Mouse (Mus musculus) brown adipose tissue, adult 24 weeks (tissue): ENCODE data around the gene Wnt8b. TPM values are rescaled to one million over a fixed set of nuclear protein-coding genes. Genes with fewer than 3 reads are reported as not detected.
A peak's percentile ranks its signal among the peaks of the same experiment; 100 is the strongest.
"Not testable (repeated sequence)": the region's sequence is repeated elsewhere in the genome, so short reads cannot be mapped to it uniquely, and the experiment has no call there.

Experiments
- H3K27ac ChIP-seq: fragments of 200-500 bp; replicated peaks from 2 replicates; pipeline ENCODE4 v1.5.1; 2012; ENCODE audit warnings: low read depth, mild to moderate bottlenecking, low read length
- H3K4me1 ChIP-seq: fragments of 200-500 bp; 2 replicates; pipeline ENCODE4 v1.6.1; 2012; ENCODE audit warnings: low read length, mixed read lengths; ENCODE audit not compliant: control insufficient read depth, insufficient read depth, insufficient read length
- H3K4me3 ChIP-seq: fragments of 200-500 bp; 2 replicates; pipeline ENCODE4 v1.5.1; 2012; ENCODE audit warnings: low read depth, mild to moderate bottlenecking, low read length, moderate library complexity; ENCODE audit not compliant: insufficient read depth
- polyA plus RNA-seq: library from polyadenylated mRNA; stranded (reverse); fragments of >200 nt; gene quantifications from 2 replicates; pipeline ENCODE4 v1.2.4, GENCODE M21; 2012; ENCODE audit not compliant: missing spikeins, insufficient read depth, insufficient read length

The Wnt8b gene
- not detected in 2 replicates for polyA plus RNA-seq

- no peak within 1 kb of the TSS for H3K4me3 ChIP-seq
- no peak within 1 kb of the TSS for H3K27ac ChIP-seq
- no peaks in the 10 kb centered on the region for H3K4me1 ChIP-seq
These were observed at the start of gene Wnt8b for GRCm38 (mm10) chr19:44493128-44493527. Gene Wnt8b (plus strand): TSS chr19:44493472.

- Histone ChIP-seq H3K4me3 (no peak overlapping the region), H3K27ac (peak overlapping the region; percentile 69), H3K4me1 (peaks cover 6% of the 10 kb centered on the region; the same call in 1 of the 2 replicates)
These were observed 47.5 kb upstream of the Wnt8b start for GRCm38 (mm10) chr19:44445755-44446154.

GRCm38 (mm10) chr19:44447927-44448326 lies 45.3 kb upstream of the Wnt8b start:
- Histone ChIP-seq H3K4me1 (peaks cover 6% of the 10 kb centered on the region; the same call in 1 of the 2 replicates), H3K4me3 (no peak overlapping the region), H3K27ac (peak overlapping the region; percentile 89)

GRCm38 (mm10) chr19:44454862-44455261 lies 38.4 kb upstream of the Wnt8b start:
- Histone ChIP-seq H3K27ac (no peak overlapping the region), H3K4me3 (no peak overlapping the region)

GRCm38 (mm10) chr19:44455356-44455755 lies 37.9 kb upstream of the Wnt8b start:
- Histone ChIP-seq H3K4me3 (no peak overlapping the region), H3K4me1 (peaks cover 11% of the 10 kb centered on the region), H3K27ac (no peak overlapping the region)

More at GRCm38 (mm10) chr19:44454862-44455261, 38.4 kb upstream of the Wnt8b start:
- H3K4me1 ChIP-seq: peaks cover 11% of the 10 kb centered on the region

GRCm38 (mm10) chr19:44457359-44458055 lies 35.8 kb upstream of the Wnt8b start:
- peak overlapping the region; percentile 79 for H3K27ac ChIP-seq
- H3K4me3 ChIP-seq: no peak overlapping the region
- peaks cover 20% of the 10 kb centered on the region for H3K4me1 ChIP-seq

GRCm38 (mm10) chr19:44458696-44459095 lies 34.6 kb upstream of the Wnt8b start:
- H3K27ac ChIP-seq: peak overlapping the region; percentile 79
- peaks cover 20% of the 10 kb centered on the region for H3K4me1 ChIP-seq
- H3K4me3 ChIP-seq: no peak overlapping the region

- peaks cover 20% of the 10 kb centered on the region for H3K4me1 ChIP-seq
- no peak overlapping the region for H3K4me3 ChIP-seq
- H3K27ac ChIP-seq: peak overlapping the region; percentile 93
These were observed 32.8 kb upstream of the Wnt8b start for GRCm38 (mm10) chr19:44460441-44460840.

- Histone ChIP-seq H3K27ac (peak overlapping the region; percentile 84), H3K4me3 (no peak overlapping the region), H3K4me1 (peaks cover 21% of the 10 kb centered on the region)
These were observed 31.8 kb upstream of the Wnt8b start for GRCm38 (mm10) chr19:44461500-44461899.

- no peak overlapping the region for H3K4me3 ChIP-seq
- H3K4me1 ChIP-seq: peaks cover 21% of the 10 kb centered on the region
- H3K27ac ChIP-seq: peak overlapping the region; percentile 84
These were observed 31.1 kb upstream of the Wnt8b start for GRCm38 (mm10) chr19:44462141-44462540.

- not testable (repeated sequence) for H3K4me1 ChIP-seq, H3K4me3 ChIP-seq
- H3K27ac ChIP-seq: peak overlapping the region; percentile 32; the same call in 1 of the 2 replicates
These were observed 27.2 kb upstream of the Wnt8b start for GRCm38 (mm10) chr19:44465960-44466525.

GRCm38 (mm10) chr19:44474158-44474557 lies 19.1 kb upstream of the Wnt8b start:
- Histone ChIP-seq H3K4me1 (peaks cover 6% of the 10 kb centered on the region), H3K27ac (peak overlapping the region; percentile 83), H3K4me3 (no peak overlapping the region)

- Histone ChIP-seq H3K27ac (peak overlapping the region; percentile 46), H3K4me3 (no peak overlapping the region), H3K4me1 (peaks cover 6% of the 10 kb centered on the region)
These were observed 18.0 kb upstream of the Wnt8b start for GRCm38 (mm10) chr19:44475268-44475667.

- H3K4me1 ChIP-seq: peaks cover 6% of the 10 kb centered on the region
- no peak overlapping the region for H3K4me3 ChIP-seq
- H3K27ac ChIP-seq: no peak overlapping the region
These were observed 16.7 kb upstream of the Wnt8b start for GRCm38 (mm10) chr19:44476541-44476940.

GRCm38 (mm10) chr19:44487266-44487665 lies 6.0 kb upstream of the Wnt8b start:
- Histone ChIP-seq H3K4me1 (no peaks in the 10 kb centered on the region), H3K4me3 (no peak overlapping the region), H3K27ac (no peak overlapping the region)

GRCm38 (mm10) chr19:44496511-44496910 lies 3.2 kb downstream of the Wnt8b start:
- no peaks in the 10 kb centered on the region for H3K4me1 ChIP-seq
- no peak overlapping the region for H3K27ac ChIP-seq
- H3K4me3 ChIP-seq: no peak overlapping the region
